Mouse (Mus musculus) urinary bladder, adult 2 months (tissue): ENCODE results near the gene Anp32e. TPM values are rescaled to one million over a fixed set of nuclear protein-coding genes. Genes with fewer than 3 reads are reported as not detected.
A peak's percentile ranks its signal among the peaks of the same experiment; 100 is the strongest.
"Not testable (repeated sequence)": the region's sequence is repeated elsewhere in the genome, so short reads cannot be mapped to it uniquely, and the experiment has no call there.

Source experiments
- DNase-seq: peaks from one replicate; pipeline ENCODE4 v3.0.0; 2022; ENCODE audit warnings: low spot score
- polyA plus RNA-seq: library from polyadenylated mRNA; depleted of rRNA; stranded (reverse); fragments of >200 nt; gene quantifications from 2 replicates; pipeline ENCODE4 v1.2.3, GENCODE M21; 2012

Anp32e gene
- polyA plus RNA-seq, 1 experiment: 53.4 TPM

DNA sequence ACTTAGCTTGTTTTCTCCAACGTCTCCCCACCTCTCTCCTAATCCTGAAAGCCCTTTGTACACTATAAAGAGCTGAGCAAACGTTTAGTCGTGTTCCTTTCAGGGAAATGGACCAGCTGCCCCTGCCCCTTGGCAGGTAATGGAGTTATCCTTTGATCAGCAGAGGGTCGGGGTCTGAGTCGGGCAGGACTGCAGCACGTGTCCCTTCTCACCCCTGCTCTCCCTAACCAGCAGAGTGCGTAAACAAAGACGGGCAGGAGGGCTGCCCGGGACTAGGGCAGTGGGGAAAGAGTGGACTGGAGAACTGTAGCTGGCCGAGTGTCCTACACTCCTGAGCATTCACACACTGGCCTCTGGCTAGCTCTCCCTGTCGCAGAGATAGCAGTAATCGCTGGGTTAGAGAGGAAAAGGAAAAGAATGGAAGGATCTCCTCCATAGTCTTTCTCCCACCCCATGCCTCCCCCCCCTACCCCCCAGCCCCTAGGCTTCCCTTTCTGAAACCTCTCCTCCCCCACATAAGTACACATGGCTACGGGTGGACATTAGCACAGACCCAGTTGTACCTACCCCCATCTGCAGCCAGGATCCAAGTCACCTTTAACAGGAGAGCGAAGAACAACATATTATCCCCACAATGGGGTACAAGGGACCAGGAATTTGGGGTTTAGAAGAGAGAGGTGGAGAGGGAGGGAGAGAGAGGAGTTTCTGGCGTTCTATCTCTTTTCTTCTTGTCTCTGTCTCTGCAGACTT lies 25.1 kb upstream of the Anp32e start:
- DNase-seq: no peak

DNA sequence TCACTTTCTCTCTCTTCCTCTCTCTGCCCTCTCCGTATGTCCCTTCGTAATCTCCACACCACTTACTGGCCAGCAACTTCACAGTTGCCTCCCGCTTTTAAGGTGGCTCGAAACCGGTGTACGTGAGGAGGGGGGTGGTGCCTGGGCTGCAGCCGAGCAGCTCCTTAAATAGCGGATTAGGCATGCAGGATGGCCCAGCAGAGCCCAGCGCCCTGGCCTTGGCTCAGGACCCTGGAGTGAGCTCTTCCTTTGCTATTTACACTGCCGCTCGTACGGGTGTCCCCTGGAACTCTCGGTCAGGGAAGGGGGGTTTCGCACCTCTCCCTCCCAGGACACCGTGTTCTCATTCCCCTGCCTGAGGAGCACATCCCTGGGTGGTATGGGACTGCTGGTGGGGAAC lies 24.5 kb upstream of the Anp32e start, which contains the start of gene Car14:
Gene Car14 (minus strand): TSS at position 124 of the 400 bp plus-strand sequence.
- DNase-seq: no peak

DNA sequence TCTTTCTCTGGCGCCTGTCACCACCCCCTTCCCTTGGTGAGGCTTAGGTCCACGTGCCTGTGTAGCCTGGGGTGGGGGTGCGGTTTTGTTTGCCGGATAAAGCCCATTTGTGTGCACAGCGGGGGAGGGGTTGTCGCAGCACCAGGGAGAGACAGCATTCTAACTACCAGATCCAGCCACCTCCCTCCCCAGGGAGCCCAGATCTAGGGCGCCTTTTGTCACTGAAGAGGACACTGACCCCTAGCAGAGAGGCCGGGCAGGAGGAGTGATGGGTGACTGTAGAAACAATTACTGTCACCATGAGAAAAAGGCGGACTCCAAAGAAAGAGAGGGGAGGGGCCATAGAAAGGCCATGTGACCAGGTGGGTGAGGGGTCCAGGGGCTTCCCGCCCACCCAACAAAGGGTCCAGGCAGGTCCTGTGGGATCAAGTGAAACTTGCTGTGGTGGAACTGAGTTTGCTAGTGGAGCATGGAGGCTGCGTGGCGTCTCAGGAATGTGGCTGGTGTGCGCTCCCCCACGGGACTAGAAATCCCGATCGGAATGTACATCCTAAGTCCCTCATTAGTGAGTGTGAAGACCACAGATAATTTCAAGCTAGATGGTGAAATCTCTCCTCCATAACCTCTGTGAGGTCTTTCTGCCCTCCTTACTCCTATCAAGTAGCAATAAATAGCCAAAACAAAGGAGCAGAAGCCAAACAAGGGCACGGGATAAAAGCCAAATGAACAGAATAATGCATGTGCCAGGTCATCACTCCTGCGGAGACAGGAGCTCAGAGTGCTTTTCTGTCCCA lies 23.7 kb upstream of the Anp32e start:
- DNase-seq: no peak

DNA sequence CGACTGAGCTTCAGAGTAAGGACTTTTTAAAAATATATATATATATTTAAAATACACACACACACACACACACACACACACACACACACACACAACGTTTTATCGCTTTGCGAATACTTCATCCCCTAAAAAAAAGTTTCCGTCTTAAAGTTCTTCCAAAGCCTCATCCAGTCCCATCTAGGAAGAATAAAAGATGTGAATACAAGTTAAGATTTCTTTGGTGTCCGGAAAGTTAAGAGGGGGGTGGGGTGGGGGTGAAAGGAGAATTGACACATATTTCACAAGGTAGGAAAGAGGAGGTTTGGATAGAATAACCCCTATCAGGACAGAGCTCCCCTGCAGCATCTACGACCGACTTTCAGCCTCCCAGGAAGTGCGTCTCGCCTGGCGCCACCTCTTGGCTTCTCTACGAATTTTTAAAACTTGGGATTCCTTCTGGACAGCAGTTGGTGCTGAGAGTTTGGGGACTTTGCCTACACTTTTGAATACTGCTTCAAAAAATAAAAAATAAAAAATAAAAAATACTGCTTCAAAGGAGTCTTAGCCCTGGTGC lies 23.0 kb upstream of the Anp32e start:
- DNase-seq: no peak

DNA sequence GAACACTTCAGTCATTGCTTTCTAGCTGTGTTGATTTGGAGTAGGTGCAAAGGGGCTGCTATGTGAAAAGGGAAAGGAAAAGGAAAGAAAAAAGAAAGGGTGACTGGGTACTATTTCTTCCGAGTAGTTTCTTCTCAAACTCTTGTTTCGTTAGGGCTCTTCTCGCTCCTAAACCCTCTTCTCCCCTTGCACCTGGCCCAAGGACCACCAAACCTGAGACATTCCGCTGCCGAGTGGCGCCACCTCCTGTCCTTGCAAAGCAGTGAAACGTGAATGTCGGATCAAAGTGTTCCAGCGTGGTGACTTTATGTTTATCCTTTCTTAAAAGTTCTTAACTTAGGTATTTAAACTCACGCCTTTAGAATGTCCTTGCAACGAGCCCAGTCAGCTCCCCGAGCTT lies 22.2 kb upstream of the Anp32e start:
- no peak for DNase-seq

DNA sequence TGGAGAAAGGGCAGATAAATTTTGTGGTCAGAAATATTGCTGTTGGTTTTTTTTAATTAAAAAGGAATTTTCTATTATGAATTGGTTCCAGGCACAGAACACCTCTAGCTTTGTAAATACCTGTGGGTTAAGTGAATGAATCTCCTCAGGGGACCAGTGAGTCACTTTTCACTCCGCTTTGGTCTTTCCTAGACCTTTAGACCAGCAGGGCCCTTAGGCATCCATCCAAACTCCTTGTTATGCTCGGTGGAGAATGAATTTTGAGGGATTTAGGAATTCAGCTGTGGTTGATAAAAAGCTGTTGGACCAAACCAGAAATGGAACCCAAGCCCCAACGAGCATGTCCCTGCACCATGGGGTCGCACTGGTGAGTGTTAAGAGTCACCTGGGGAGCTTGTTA lies 21.4 kb upstream of the Anp32e start:
- no peak for DNase-seq

DNA sequence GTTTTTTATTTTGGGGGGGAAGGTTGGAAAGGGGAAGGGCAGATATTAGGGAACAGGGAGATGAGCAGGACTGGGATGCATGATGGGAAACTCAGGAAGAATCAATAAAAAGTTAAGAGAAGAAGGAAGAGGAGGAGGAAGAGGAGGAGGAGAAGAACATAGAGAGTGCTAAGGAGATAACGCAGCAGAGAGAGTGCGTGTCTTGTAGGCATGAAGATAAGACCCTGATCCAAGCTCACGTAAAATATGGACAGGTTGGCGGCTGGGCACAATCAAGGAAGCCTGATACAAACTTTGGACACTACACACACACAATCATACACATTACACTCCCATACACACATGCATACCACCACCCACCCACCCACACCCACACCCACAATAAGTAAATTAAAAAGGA lies 14.3 kb upstream of the Anp32e start:
- DNase-seq: no peak

DNA sequence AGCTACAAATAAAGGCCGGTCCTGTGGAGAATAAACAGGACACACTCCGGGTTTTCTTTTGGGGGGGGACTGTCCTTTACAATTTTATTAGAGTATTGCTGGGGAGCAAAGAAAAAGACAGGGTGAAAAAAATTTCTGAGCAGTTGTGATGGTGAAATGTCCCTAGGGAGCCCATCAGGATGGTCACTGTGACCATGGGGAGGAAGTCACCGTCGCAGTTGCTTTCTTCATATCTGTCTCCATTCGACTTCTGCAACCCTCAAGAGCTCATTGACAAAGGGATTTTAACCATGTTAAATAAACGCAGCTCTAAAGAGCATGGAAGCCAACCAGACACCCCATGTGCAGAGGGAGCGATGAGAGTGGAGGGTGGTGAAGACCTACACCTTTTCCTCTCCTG lies 12.3 kb upstream of the Anp32e start:
- no peak for DNase-seq

DNA sequence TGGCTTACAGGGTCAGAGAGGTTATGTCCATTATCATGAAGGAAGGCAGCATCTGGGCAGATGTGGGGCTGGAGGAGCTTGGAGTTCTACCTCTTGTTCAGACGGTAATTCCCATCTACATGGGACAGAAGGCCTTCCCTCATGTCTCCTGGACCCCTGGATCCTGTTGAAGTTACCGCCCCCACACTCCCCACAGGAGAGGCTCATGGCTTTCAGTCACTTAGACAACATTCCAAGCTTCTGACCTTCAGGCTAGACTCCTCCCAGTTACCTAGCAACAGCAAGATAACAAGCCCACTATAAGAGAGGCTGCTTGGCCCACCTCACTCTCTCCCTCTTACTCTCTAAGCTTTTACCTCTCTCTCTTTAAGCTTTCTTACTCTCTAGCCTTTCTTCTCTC lies 8.5 kb upstream of the Anp32e start:
- DNase-seq: not testable (repeated sequence)

DNA sequence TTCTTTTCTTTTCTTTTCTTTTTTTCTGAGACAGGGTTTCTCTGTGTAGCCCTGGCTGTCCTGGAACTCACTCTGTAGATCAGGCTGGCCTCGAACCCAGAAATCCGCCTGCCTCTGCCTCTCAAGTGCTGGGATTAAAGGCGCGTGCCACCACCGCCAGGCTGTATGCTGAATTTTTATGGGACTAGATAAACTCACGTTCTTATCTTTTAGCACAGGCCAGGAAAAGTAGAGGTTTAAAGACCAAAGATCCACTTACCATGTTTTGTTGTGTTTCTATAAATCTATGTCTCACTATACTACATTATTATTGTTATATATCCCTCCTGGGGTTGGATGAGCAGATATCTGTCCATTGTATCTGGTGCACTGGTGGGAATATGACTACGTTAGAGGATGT lies 5.6 kb upstream of the Anp32e start:
- not testable (repeated sequence) for DNase-seq

DNA sequence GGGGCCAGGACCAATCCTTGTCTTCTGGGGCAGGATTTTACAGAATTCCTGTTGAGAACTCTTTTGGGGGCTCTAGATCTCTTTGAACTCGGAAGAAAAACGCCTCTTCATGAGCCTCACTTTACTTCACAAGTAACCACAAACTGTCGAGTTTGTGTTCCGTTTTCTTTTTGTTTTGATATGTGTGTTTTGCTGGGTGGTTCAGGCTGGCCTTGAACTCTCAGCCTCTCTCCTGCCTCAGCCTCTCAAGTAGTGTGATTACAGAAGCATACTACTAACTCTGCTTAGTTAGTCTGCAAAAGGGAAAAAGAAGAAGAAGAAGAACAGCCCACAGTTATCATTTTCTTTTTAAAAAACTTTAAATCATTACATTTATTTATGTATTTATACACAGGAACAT lies 4.9 kb upstream of the Anp32e start:
- DNase-seq: no peak

DNA sequence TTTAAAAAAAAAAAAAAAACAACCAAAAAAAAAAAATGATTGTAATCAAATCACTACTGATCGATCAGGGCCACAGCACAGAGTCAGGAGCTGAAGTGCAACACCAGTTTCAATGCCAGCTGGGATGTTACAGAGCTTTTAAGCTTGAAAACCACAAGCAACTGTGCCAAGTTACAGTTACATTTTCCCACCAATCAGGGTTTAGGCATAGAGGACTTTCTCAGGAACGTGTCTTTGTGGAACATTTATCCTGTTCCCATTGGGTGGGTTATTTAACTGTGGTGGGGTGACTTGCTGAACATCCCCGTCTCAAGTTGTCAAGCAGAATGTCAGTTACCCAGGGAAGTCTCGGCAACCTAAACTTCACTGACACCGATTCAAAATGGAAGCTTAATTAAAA lies 4.0 kb upstream of the Anp32e start:
- no peak for DNase-seq

DNA sequence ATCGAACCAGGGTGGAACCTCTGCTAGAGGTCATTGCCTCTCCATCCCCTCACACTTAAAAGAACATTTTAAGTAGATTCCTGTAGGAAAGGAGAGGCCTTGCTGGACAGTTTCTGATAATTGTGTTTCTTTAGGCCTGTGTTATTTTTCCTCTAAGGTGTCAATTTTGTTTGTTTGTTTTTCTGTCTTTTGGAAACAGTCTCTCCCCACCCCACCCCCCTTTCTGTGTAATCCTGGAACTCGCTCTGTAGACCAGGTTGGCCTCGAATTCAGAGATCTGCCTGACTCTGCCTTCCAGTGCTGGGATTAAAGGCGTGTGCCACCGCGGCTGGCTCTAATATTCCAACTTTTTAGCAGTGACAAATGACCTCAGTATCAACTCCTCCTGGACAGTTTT lies 787 bp upstream of the Anp32e start:
- DNase-seq: no peak

DNA sequence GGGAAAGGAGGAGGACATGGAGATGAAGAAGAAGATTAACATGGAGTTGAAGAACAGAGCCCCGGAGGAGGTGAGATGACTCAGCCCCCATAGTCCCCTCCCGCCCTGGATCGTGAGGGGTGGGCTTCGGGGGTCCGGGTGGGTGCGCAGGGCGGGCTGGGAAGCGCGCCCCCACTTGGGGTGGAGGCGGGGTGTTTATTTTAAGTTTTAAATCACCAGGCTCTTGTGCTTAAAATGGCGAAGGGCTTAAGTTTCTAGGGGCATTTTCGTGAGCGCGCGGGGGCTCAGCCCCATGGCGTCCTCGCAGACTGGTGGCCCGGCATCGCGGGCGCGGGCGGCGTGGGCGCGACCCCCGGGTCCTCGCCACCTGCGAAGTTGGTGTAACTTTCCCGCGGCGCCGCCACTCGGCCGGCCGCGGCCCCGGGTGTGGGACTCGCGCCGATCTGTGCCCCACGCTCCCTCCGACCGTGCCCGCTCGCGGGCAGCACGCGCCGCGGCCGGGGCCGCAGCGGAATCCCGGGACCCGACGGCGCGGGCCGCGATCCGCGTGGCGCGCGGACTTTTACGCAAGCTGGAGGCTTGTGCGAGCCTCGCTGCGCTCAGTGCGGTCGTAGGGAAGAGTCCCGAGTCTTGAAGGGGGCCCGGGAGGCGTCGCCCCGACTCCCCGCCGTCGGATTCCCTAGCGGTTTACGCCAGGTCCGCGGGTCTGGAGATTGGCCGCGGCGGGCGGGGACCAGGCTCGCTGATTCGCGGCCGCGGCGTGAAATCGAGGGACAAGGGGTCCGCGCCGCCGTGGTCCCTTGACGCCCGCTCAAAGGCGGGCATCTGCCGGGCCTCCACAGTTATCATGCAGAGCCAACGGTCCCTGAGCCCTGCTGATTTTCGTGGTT lies 780 bp downstream of the Anp32e start:
- DNase-seq: peak; percentile 55

DNA sequence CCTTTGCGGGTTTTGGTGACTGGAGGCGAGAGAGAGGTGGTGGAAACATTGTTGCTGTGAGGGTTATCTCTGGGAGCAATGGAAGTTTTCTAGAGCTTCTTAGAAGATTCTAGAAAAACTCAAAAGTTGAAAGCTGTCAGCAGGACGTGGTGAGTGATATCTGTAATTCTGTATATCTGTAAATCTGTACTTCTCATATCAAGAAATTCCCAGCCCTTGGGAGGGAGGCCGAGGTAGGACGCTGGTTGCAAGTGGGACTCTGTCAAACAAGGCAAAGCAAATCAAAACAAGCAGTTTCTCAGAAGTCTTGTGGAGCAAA lies 1.4 kb downstream of the Anp32e start:
- DNase-seq: no peak

DNA sequence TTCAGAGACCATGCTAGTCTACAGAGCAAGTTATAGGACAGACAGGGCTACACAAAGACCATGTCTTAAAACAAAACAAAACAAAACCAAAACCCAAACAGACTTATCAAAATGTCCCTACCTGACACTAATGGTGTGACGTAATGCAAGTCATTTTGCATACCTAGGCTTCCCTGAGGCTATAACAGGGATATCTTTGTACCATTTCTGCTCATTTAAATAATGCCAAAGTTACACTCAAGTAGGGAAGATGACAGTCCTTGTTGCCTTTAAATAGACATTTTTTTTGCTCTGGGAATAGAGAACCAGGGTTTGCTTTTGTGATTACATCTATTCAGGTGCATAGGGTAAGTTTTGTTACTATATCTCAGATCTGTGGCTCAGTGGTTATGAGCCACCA lies 2.4 kb downstream of the Anp32e start:
- DNase-seq: no peak

DNA sequence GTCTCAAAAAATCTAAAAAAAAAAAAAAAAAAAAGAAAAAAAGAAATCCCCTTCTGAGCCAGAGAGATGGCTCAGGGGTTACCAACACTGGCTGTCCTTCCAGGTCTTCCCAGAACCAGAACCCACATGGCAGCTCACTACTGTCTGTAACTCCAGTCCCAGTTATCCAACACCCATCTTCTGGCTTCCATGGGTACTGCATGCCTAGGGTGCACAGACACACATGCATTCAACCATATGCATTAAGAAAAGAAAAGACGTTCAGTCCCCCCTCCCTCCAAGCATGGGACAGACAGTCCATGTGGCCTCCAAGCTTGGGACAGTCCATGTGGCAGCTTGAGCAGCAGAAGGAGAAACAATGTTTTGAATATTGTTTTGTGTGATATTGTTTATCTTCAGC lies 3.1 kb downstream of the Anp32e start:
- no peak for DNase-seq

DNA sequence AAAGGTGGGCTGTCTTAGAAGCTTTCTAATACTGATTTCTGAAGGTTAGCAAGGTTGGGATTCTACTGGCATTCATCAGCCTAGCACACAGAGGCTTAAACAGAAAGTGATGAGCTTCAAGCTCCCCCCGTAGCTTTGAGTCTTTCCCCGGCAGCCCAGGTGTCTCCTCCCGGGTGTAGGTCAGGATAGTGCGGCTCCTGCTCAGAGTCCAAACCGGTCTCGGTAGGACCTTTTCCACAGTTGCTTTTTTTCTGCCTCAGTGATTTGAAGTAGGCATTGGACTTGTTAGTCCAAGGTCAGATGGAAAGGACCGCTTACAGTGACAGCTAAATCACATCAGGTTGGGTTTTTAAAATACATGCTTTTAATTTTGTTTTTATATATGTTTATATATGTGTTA lies 3.5 kb downstream of the Anp32e start:
- no peak for DNase-seq

DNA sequence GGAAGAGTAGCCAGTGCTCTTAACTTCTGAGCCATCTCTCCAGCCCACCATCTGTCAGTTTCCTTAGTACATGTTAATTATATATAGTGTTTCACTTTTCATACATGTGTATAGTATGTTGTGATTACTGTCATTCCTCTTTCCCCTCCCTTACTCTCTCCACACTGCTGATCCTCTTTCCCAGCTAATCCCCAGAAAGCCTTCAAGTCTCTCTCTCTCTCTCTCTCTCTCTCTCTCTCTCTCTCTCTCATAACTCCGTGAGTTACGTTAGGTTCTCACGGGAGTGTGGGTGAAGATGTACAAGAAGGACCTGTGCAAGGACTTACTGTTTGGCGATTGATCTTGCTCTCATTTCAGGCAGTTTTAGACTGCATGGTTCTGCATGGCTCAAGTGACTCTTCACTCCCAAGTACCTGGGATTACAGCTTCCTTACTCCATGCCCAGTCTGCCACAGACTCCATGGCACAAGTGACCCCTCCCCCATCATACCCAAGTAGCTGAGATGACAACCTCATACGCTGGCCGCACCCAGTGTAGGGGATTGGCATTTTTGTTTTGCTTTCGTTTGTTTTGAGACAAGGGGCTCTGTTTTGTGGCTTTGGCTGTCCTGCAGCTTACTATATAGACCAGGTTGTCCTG lies 4.2 kb downstream of the Anp32e start:
- no peak for DNase-seq

DNA sequence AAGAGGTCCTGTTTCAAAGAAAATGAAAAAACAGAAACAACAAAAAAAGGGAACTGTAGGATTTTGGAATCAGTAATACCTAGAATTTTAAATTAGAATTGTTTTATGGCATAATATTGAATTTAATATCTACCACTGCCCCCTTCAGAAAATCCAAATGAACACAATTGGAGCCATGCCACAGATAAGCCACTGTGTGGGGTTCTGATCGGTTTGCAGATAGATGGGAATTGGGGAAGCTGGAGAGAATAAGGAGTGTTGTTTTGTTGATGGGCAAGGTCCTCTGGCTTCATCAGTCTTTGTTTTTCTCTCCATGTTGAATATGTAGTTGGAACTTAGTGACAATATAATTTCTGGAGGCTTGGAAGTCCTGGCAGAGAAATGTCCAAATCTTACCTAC lies 5.4 kb downstream of the Anp32e start:
- no peak for DNase-seq

DNA sequence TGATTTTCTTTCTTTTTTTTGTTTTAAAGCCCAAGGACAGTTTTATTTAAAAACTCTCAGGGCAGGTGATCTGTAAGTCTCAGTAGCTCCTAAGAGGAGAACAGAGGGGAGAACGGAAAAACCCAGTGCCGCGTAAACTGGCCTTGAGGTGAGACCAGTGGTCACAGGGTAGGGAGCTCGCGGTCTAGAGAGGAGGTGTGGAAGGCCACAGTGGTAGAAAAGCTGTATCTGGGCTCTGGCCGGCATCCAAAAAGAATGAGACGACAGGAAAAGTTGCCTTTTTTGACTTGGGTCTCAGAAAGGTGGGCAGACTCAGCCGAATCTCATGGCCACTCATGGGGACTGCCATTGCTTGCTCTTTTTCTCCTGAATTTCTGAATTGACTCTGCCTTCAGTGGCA lies 9.2 kb downstream of the Anp32e start:
- no peak for DNase-seq

DNA sequence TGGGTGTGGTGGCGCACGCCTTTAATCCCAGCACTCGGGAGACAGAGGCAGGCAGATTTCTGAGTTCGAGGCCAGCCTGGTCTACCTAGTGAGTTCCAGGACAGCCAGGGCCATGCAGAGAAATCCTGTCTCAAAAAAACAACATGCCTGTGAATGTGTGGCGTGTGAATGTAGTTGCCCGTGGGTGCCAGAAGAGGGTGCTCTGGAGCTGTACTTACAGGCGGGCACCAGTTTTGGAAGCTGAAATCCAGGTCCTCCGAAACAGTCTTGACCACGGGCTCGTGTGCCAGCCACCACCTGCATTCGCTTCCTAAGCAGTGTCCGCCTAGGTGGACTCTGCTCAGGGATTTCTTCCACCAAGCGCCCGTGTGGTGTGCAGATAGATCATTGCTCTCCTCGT lies 9.8 kb downstream of the Anp32e start:
- DNase-seq: no peak
